Mouse (Mus musculus) limb, embryonic 14.5 days (tissue): ENCODE results near the gene Arid4b. TPM values are rescaled to one million over a fixed set of nuclear protein-coding genes. Genes with fewer than 3 reads are reported as not detected.

Source experiments
- ATAC-seq: fragments of 200-750 bp; cut with Nextera tagmentation; 2 replicates; pipeline ENCODE4 v1.8.0; 2017; ENCODE audit warnings: low read depth, moderate number of reproducible peaks, moderate TSS enrichment; ENCODE audit not compliant: low FRiP score
- DNase-seq: peaks from one replicate; pipeline ENCODE4 v3.0.0-alpha.2; 2015; ENCODE audit warnings: low spot score
- H3K27ac ChIP-seq: fragments of 300-500 bp; sonication (generic); replicated peaks from 2 replicates; pipeline ENCODE4 v1.5.1; 2014; ENCODE audit warnings: low read depth, mild to moderate bottlenecking, low read length, moderate library complexity, mixed read lengths
- H3K27me3 ChIP-seq: fragments of 300-500 bp; sonication (generic); 2 replicates; pipeline ENCODE4 v1.6.1; 2014; ENCODE audit warnings: low read length, mixed read lengths; ENCODE audit not compliant: control insufficient read depth, insufficient read depth
- H3K36me3 ChIP-seq: fragments of 300-500 bp; sonication (generic); 2 replicates; pipeline ENCODE4 v1.6.1; 2014; ENCODE audit warnings: mild to moderate bottlenecking, low read length, moderate library complexity, mixed read lengths; ENCODE audit not compliant: control insufficient read depth, insufficient read depth
- H3K4me1 ChIP-seq: fragments of 300-500 bp; sonication (generic); 2 replicates; pipeline ENCODE4 v1.6.1; 2014; ENCODE audit warnings: antibody characterized with exemption, low read length, mixed read lengths; ENCODE audit not compliant: control insufficient read depth, insufficient read depth
- H3K4me2 ChIP-seq: fragments of 300-500 bp; sonication (generic); replicated peaks from 2 replicates; pipeline ENCODE4 v1.6.1; 2014; ENCODE audit warnings: low read depth, mild to moderate bottlenecking, low read length, moderate library complexity; ENCODE audit not compliant: severe bottlenecking
- H3K4me3 ChIP-seq: fragments of 300-500 bp; sonication (generic); replicated peaks from 2 replicates; pipeline ENCODE4 v1.5.1; 2014; ENCODE audit warnings: low read length
- H3K9ac ChIP-seq: fragments of 300-500 bp; sonication (generic); 2 replicates; pipeline ENCODE4 v1.6.1; 2014; ENCODE audit warnings: mild to moderate bottlenecking, low read depth, low read length, moderate library complexity; ENCODE audit not compliant: severe bottlenecking
- H3K9me3 ChIP-seq: fragments of 300-500 bp; sonication (generic); 2 replicates; pipeline ENCODE4 v1.6.1; 2016; ENCODE audit warnings: low read length; ENCODE audit not compliant: control insufficient read depth
- POLR2A ChIP-seq: fragments of 200-500 bp; IDR thresholded peaks from 2 replicates; pipeline ENCODE4 v1.8.0; 2012; ENCODE audit warnings: inconsistent platforms, mild to moderate bottlenecking, moderate library complexity, borderline replicate concordance; ENCODE audit not compliant: insufficient read depth, insufficient read length; ENCODE audit errors: extremely low read depth
- WGBS: fragments of 180-500 bp; shearing (Covaris S2); extraction: QIAGEN DNeasy Blood & Tissue Kit; methylation state at CpG from one replicate; pipeline ENCODE4 v1.1.7; 2014; 5-methylcytosine and 5-hydroxymethylcytosine counted together
- polyA plus RNA-seq, 2 experiments: library from polyadenylated mRNA; depleted of rRNA in 1 of 2; stranded (reverse) in 1 of 2; unstranded in 1 of 2; fragments of >200 nt; fragmentation: Nextera tagmentation in 1 of 2; extraction: Ambion mirVana in 1 of 2; gene quantifications; 2 replicates each; pipeline versions ENCODE4 v1.2.1 to v1.2.3; 2012 to 2014

The Arid4b gene
- polyA plus RNA-seq, 2 experiments: 25.9 to 68.8 TPM

DNA sequence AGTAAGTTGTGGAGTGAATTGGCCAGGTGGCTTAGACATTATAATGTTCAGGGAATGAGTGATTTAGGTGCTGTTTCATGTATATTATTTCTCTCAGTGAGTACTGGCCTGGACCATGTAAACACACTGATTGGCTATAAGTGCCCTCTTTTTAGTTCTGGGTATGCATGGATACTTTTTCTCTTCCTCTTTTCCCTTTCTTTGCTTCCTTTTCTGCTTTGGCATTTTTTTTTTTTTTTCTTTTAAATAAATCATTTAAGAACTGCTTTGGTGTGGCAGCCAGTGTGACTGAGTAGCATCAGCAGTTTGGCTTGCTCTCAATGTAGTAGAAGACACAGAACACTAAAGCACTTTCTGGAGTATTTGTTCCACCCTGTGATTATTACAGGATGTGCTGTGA lies 5.0 kb downstream of the Arid4b start:
- Histone ChIP-seq H3K27ac (no peak overlapping the region), H3K36me3 (peaks cover 7% of the 10 kb centered on the region; the same call in 1 of the 2 replicates), H3K4me1 (peaks cover 10% of the 10 kb centered on the region), H3K4me3 (no peak overlapping the region), H3K9me3 (no peaks in the 10 kb centered on the region), H3K9ac (no peak overlapping the region), H3K27me3 (no peaks in the 10 kb centered on the region), H3K4me2 (no peak overlapping the region)
- no peak for TF ChIP-seq POLR2A
- no peak for DNase-seq
- no peak for ATAC-seq

- Histone ChIP-seq H3K36me3 (peaks cover 7% of the 10 kb centered on the region; the same call in 1 of the 2 replicates), H3K4me1 (peaks cover 10% of the 10 kb centered on the region), H3K4me2 (no peak overlapping the region), H3K27ac (no peak overlapping the region), H3K9ac (no peak overlapping the region), H3K27me3 (no peaks in the 10 kb centered on the region), H3K9me3 (no peaks in the 10 kb centered on the region), H3K4me3 (no peak overlapping the region)
- ATAC-seq: no peak
- DNase-seq: no peak
- TF ChIP-seq POLR2A: no peak
- 92% methylated on average over 1 of the region's 1 CpGs for WGBS
Measured at GRCm38 (mm10) chr13:14069291-14069690, 6.3 kb downstream of the Arid4b start.

GRCm38 (mm10) chr13:14074371-14074770 lies 11.3 kb downstream of the Arid4b start:
- WGBS: 78% methylated on average over 1 of the region's 1 CpGs
- Histone ChIP-seq H3K36me3 (no peaks in the 10 kb centered on the region), H3K4me1 (no peaks in the 10 kb centered on the region), H3K9me3 (no peaks in the 10 kb centered on the region), H3K27me3 (no peaks in the 10 kb centered on the region), H3K9ac (no peak overlapping the region), H3K4me2 (no peak overlapping the region), H3K4me3 (no peak overlapping the region), H3K27ac (no peak overlapping the region)
- DNase-seq (no peak), ATAC-seq (no peak)
- TF ChIP-seq POLR2A: no peak

DNA sequence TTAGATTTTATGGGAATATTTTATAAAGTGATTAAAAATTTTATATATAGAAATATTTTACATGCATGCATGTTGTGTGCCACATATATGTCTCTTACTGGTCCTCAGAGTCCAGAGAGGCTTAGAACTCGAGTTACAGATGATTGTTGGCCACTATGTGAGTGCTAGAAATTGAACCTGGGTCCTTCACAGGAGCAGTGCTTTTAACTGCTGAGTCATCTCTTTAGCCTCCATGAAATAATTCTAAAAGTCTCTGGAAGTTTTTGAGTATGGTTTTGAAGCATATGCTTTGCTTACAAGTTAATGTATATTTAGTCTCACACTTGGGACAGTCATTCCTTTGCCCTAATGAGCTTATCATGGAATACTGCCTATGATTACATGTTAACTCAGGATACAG lies 12.3 kb downstream of the Arid4b start:
- no peaks in the 10 kb centered on the region for H3K36me3 ChIP-seq
- TF ChIP-seq POLR2A: no peak
- ATAC-seq: no peak
- H3K4me3 ChIP-seq: no peak overlapping the region
- H3K9me3 ChIP-seq: no peaks in the 10 kb centered on the region
- DNase-seq: no peak
- no peak overlapping the region for H3K4me2 ChIP-seq
- H3K27ac ChIP-seq: no peak overlapping the region
- 76% methylated on average over 1 of the region's 1 CpGs for WGBS
- no peaks in the 10 kb centered on the region for H3K27me3 ChIP-seq
- no peak overlapping the region for H3K9ac ChIP-seq
- H3K4me1 ChIP-seq: no peaks in the 10 kb centered on the region

GRCm38 (mm10) chr13:14088669-14089068 lies 25.6 kb downstream of the Arid4b start:
- WGBS: 66% methylated on average over 1 of the region's 1 CpGs
- Histone ChIP-seq H3K36me3 (no peaks in the 10 kb centered on the region), H3K9ac (no peak overlapping the region), H3K4me1 (no peaks in the 10 kb centered on the region), H3K27me3 (no peaks in the 10 kb centered on the region), H3K9me3 (no peaks in the 10 kb centered on the region), H3K4me2 (no peak overlapping the region), H3K4me3 (no peak overlapping the region), H3K27ac (no peak overlapping the region)
- TF ChIP-seq POLR2A: no peak
- ATAC-seq (no peak), DNase-seq (no peak)

DNA sequence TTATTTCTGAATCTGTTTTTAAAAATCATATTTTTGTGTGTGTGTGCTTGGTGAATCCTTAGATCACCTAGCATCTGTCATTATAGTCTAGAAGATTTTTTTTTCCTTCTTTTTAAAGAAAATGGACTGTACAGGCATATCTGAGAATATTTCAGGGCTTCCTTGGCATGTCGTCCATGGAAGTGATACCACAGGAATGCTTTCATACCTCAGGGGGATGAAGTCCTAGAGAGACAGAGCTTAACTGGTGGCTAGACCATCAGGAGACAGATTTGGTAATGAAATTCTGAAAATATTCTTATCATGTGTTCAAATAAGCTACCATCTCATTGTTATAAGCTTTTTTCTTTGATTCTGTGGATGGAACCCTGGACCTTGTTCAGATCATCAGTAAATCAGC lies 40.0 kb downstream of the Arid4b start:
- Histone ChIP-seq H3K27me3 (no peaks in the 10 kb centered on the region), H3K9me3 (no peaks in the 10 kb centered on the region), H3K4me1 (no peaks in the 10 kb centered on the region), H3K4me3 (no peak overlapping the region), H3K4me2 (no peak overlapping the region), H3K36me3 (no peaks in the 10 kb centered on the region), H3K27ac (no peak overlapping the region), H3K9ac (no peak overlapping the region)
- WGBS: 66% methylated on average over 1 of the region's 1 CpGs
- no peak for DNase-seq
- no peak for TF ChIP-seq POLR2A
- ATAC-seq: no peak
